Mouse (Mus musculus) fibroblast of lung, adult 2 months (primary cell): ENCODE measurements around the gene Ppp6r1.
A peak's percentile ranks its signal among the peaks of the same experiment; 100 is the strongest.

Experiments used
- DNase-seq: peaks from one replicate; pipeline ENCODE4 v3.0.0-alpha.2; 2011; ENCODE audit warnings: low read depth

Ppp6r1 gene

DNA sequence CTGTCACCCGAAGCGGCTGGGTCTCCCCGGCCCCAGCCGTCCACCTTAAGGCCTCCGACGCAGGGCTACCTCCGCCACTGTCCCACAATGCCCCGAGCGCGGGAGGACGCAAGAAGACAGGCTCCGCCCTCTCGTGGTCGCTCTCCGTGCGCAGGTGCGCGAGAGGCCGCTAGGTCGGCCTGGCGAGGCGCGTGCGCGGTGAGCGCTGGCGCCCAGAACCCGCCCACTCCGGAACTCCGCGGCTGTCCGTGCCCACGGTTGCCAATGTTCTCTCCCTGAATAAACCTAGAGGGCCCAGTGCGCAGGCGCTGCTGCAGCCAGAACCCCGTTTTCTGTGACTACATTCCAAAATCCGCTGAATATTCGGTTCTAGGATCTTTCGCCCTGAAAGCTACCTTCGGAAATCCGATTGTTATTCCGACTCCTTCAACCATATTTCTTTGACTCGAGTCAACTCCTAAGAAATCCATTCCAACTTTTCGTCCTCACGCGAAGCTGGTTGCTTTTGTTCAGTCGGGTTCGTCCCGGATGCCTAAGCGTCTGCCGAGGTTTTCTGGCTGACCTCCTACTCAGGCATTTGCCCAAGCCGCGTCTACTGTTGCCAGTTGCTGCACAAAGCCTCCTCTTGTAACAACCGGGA, at the start of gene Ppp6r1:
Ppp6r1 (minus strand) TSS at position 108 of the 640 bp plus-strand sequence.
- DNase-seq = peak; percentile 97

GRCm38 (mm10) chr7:4705098-4705497, 46.3 kb upstream of the Ppp6r1 start:
- DNase-seq = no peak

GRCm38 (mm10) chr7:4703195-4703594, 44.4 kb upstream of the Ppp6r1 start:
- DNase-seq = no peak

DNA sequence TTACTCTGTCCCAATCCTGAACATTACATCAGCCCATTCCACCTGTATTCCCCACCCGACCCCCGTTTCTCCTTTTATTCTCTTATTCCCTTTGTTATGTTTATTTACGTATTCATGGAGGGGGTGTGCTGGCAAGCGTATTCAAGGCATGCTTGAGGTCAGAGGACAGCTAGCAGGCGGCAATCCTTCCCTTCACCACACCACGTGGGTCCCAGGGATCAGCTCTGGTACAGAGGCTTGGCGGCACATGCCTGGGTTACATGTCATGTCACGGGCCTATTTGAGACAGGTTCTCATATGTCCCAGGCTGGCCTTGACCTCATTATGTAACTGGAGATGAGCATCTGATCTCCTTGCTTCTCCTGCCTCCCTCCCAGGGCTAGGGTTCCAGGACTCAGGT, 43.5 kb upstream of the Ppp6r1 start:
- no peak for DNase-seq

- DNase-seq = no peak
Observed at GRCm38 (mm10) chr7:4693004-4693403, 34.2 kb upstream of the Ppp6r1 start.

DNA sequence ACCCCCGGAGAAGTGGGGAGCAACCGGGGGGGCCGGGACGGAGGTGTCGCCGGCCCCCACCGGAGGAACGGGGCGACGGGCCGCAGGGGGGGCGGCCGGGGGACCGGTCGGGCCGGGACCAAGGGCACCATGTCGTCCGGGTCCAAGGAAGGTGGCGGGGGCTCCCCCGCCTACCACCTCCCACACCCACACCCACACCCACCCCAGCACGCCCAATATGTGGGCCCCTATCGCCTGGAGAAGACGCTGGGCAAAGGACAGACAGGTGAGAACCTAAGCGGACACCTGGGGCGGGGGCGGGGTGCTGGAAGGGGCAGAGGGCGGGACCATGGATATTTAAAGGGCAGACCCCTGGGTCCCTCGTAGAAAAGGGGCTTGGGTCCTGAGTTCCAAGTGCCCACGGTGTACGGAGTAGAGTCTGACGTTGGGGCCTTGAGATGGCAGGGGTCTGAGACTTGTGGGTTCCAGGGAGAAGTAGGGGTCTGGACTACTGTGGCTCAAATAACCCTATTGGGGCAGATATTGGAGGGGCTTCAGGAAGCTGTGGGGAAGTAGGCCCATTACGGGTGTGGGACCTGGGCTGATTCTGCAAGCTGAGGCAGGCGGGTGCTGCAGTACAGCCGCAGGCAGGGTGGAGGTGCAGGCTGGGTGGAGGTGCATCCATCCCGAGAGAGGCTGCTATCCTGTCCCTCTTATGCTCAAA, 32.3 kb upstream of the Ppp6r1 start:
- no peak for DNase-seq

- DNase-seq = no peak
Observed at GRCm38 (mm10) chr7:4690387-4690786, 31.6 kb upstream of the Ppp6r1 start, which contains the start of gene Brsk1. TSS of gene Brsk1 (plus strand) at chr7:4690604.

DNA sequence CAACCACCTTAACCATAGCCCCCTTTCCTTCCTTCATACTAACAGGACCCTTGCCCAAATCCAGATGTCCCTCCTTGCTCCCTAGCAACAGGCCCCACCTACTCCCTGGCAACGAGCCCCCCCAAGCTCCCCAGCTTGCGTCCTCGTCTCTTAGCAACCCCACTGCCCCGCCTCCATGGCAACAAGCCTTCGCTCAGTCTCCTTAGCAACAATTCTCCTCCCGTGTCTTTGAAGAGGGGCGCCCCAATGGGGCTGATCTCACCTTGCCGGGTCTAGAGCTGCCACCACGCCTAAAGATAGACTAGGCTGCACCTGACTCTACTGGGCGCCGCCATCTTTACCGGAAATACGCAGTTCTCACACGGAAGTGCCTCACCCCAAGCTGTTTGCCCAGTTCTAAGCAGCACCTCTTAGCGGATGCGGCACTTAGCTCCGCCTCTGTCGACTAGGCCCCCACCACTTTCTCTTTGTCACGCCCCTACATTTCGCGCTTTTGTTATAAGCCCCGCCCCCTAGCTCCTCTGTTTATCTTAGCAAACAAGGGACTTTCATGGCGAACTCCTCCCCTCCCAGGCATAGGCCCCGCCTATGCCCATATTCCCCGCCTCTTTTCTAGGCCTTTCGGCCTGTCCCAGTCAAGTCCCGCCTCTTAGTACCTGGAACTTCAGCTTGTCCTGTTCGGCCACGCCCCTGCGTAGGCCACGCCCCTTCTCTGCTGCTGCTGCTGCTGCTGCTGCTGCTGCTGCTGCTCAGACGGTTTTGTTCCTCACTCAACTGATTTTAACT, 26.0 kb upstream of the Ppp6r1 start, which contains the start of gene Hspbp1:
Hspbp1 (minus strand) TSS at position 437 of the 786 bp plus-strand sequence.
- peak; percentile 98 for DNase-seq

DNA sequence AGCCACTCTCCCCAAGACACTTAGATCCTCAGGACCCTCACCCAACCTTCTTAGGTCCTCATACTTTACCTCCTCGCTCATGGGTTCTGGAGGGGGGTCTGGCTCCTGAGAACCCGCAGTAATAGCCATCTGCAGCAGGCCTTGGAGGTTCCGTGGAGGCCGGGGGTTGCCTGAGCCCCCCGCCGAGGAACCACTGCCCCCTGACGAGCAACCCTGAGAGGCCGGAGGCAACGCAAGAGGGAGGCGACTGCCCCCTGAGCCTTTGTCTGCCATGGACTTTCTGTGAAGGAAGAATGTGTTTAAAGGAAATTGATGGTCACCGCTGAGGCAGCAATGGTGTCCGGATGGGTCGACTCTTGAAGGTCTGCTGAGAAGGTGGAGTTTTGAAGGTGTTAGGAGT, 25.4 kb upstream of the Ppp6r1 start:
- no peak for DNase-seq

DNA sequence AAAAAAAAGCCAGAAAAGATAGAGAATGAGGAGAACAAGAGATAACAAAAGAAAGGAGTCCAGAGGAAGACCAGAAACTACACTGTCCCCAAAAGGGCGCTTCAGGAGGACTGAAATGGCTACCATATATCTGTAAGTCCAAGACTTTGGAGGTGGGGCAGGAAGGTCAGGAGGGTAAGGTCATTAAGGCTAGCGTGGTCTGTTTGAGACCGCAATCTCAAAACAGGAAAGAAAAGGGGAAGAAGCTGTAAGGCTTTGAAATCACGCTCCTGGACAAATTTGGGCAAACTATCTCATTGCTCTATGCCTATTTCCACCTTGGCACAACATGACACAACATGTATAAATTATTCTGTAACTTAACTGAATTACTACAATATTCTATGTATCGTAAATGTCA, 24.5 kb upstream of the Ppp6r1 start:
- DNase-seq = no peak

DNA sequence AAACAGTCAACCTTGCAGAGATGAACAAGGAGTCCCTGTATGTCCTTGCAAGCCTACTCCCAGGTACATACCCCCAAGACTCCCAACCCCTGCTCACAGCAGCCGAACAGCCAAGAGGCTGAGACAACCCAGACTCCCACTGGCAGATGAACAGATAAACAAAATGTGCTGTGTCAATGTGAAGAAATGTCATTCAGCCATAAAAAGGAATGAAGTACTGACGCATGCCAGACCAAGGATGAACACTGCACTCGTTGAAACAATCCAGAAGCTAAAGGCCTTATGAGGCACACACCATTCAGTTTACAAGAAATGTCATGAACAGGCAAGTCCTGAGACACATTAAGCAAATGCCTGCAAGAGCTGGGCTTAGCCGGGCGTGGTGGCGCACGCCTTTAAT, 16.4 kb upstream of the Ppp6r1 start:
- DNase-seq = no peak

GRCm38 (mm10) chr7:4674114-4674731, 15.4 kb upstream of the Ppp6r1 start:
- no peak for DNase-seq

- DNase-seq = no peak
Observed at GRCm38 (mm10) chr7:4671956-4672355, 13.1 kb upstream of the Ppp6r1 start.

DNA sequence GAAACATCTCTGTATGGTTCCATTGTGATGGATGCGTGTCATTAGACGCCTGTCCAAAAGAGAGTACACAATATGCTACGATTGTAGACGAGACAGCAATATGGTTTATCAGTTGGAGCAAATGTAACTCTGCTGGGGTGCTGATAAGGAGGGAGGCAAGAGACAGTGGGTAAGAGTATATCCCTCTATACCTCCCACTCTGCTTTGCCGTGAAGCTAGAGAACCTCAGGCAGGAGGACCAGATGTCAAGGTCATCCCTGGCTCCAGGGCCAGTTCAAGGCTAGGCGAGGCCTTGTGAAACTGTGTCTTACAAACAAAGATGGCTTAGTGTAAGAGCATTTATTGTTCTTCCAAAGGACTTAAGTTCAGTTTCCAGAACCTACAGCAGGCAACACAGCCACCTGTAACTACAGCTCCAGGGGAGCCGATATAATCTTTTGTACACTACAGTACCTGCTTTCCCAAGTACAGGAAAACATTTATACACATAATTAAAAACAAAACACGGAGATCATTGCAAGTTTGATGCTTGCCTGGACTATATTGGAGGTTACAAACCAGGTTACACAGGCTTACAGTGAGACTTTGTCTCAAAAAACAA, 11.9 kb upstream of the Ppp6r1 start:
- no peak for DNase-seq

GRCm38 (mm10) chr7:4669156-4669555, 10.3 kb upstream of the Ppp6r1 start:
- DNase-seq = no peak

DNA sequence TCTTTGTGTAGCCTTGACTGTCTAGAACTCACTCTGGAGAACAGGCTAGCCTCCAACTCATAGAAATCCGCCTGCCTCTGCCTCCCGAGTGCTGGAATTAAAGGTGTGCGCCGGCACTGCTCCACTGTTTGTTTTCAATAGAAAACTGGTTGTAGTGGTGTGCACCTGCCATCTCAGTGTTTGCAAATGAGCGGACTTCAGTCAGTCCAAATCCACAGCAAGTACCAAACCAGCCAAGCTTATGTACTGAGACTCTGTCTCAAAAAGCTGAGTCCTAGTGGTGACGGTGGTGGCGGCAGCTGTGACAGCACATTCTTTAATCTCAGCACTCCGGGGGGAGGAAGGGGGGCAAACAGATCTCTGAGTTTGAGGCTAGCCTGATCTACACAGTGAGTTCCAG, 9.7 kb upstream of the Ppp6r1 start:
- no peak for DNase-seq

- no peak for DNase-seq
Observed at GRCm38 (mm10) chr7:4666871-4667270, 8.1 kb upstream of the Ppp6r1 start.

- no peak for DNase-seq
Observed at GRCm38 (mm10) chr7:4663742-4664141, 4.9 kb upstream of the Ppp6r1 start.

GRCm38 (mm10) chr7:4663179-4663578, 4.4 kb upstream of the Ppp6r1 start:
- no peak for DNase-seq

DNA sequence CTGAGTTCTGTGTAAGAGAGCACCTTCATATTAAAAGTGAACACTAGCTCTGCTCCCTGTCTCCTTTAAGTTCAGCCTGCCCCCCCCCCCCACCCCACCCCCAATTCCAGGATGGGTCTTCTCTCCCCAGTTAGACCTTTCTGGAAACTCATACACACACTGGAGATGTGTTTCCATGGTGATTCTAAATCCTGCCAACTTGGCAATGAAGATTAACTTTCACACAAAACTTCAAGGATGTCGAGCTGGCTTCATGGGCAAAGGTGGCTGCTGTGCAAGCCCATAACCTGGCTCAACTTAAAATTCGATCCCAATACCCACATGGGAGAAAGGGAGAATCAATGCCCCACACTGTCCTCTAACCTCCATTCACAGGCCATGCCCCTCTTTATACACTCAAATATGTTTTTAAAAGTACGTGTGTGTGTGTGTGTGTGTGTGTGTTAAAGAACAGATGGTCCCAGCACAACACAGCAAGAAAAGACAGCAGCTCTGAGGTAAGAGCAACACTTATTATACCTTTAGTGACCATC, 1.2 kb upstream of the Ppp6r1 start:
- DNase-seq = no peak

DNA sequence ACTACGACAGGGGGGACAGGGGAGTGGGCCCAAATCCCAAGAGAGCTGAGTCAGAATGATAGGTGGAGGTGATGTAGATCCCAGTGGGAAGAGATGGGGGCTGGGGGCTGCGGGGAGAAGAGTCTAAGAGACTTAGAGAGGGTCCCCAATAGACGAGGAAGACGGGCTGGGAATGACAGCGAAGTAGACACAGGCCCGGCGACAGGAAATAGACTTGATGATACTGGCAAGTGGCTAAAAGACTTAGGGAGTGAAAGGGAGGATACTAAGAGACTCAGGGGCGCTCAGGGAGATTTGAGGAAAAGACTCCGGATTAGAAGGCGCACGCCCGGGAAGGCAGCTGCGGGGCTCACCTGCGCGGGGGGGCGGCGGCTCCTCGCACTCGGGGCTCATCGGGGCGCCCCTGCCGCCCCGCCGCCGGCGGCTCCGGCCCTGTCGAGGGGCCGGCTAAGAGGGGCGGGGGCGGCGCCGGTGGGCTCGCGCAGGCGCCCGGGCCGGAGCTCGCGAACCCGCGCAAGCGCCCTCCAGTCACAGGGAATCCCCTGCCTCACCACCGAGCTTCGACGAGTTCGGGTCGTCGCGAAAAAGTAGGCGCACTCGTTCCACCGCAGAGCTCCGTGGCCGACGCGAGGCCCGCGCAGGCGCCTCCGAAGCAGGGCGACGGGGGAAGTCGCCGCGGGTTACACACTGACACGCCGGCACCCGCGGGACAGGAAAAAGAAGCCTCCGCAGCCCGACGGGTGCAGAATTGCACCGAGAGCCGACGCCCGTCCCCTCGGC, 501 bp downstream of the Ppp6r1 start:
- DNase-seq = no peak
